Mouse (Mus musculus) ES-E14 (cell line): Measurements from ENCODE around the gene Ptprn2.

Experiments used
- CHD2 ChIP-seq: IDR thresholded peaks from 2 replicates; pipeline ENCODE4 v1.6.1; 2014; ENCODE audit warnings: mild to moderate bottlenecking, low read depth, low read length, inconsistent platforms
- MAFK ChIP-seq: IDR thresholded peaks from 2 replicates; pipeline ENCODE4 v1.6.1; 2014; ENCODE audit warnings: mild to moderate bottlenecking, low read depth, low read length, inconsistent platforms; ENCODE audit not compliant: insufficient read depth
- ZNF384 ChIP-seq: IDR thresholded peaks from 2 replicates; pipeline ENCODE4 v1.6.1; 2012; ENCODE audit warnings: low read depth, low read length, inconsistent platforms

GRCm38 (mm10) chr12:117028333-117028961 is 542.9 kb downstream of the Ptprn2 start:
- no peak for TF ChIP-seq ZNF384
- no peak for TF ChIP-seq MAFK
- TF ChIP-seq CHD2: no peak
